Mouse (Mus musculus) liver, embryonic 12.5 days (tissue): ENCODE measurements around the gene Slc5a11. TPM values are rescaled to one million over a fixed set of nuclear protein-coding genes. Genes with fewer than 3 reads are reported as not detected.

Experiments
- ATAC-seq: fragments of 200-750 bp; cut with Nextera tagmentation; 2 replicates; pipeline ENCODE4 v1.8.0; 2017; ENCODE audit warnings: moderate number of reproducible peaks, mild to moderate bottlenecking, moderate library complexity
- H3K27ac ChIP-seq: fragments of 300-500 bp; sonication (generic); 2 replicates; pipeline ENCODE4 v1.5.1; 2016; ENCODE audit warnings: mild to moderate bottlenecking
- H3K27me3 ChIP-seq: fragments of 300-500 bp; sonication (generic); replicated peaks from 2 replicates; pipeline ENCODE4 v1.6.1; 2016; ENCODE audit warnings: mild to moderate bottlenecking, moderate library complexity
- H3K36me3 ChIP-seq: fragments of 300-500 bp; sonication (generic); 2 replicates; pipeline ENCODE4 v1.6.1; 2016; ENCODE audit warnings: mild to moderate bottlenecking, moderate library complexity
- H3K4me1 ChIP-seq: fragments of 300-500 bp; sonication (generic); 2 replicates; pipeline ENCODE4 v1.6.1; 2016
- H3K4me2 ChIP-seq: fragments of 300-500 bp; sonication (generic); 2 replicates; pipeline ENCODE4 v1.6.1; 2016; ENCODE audit warnings: mild to moderate bottlenecking, moderate library complexity
- H3K4me3 ChIP-seq: fragments of 300-500 bp; sonication (generic); 2 replicates; pipeline ENCODE4 v1.5.1; 2016; ENCODE audit warnings: mild to moderate bottlenecking, moderate library complexity
- H3K9ac ChIP-seq: fragments of 300-500 bp; sonication (generic); 2 replicates; pipeline ENCODE4 v1.6.1; 2016; ENCODE audit warnings: mild to moderate bottlenecking, moderate library complexity
- H3K9me3 ChIP-seq: fragments of 300-500 bp; sonication (generic); replicated peaks from 2 replicates; pipeline ENCODE4 v1.6.1; 2016; ENCODE audit warnings: mild to moderate bottlenecking, moderate library complexity
- WGBS: fragments of 180-500 bp; shearing (Covaris S2); methylation state at CpG from one replicate; pipeline ENCODE4 v1.1.7; 2016; ENCODE audit not compliant: insufficient replicate concordance; 5-methylcytosine and 5-hydroxymethylcytosine counted together
- polyA plus RNA-seq: library from polyadenylated mRNA; unstranded; fragments of >200 nt; fragmentation: Nextera tagmentation; extraction: Ambion mirVana; gene quantifications from 2 replicates; pipeline ENCODE4 v1.2.1, GENCODE M21; 2016

Slc5a11 gene
- 0.24 and 0.30 TPM in 2 replicates for polyA plus RNA-seq

GRCm38 (mm10) chr7:123214365-123215075 lies at the start of gene Slc5a11:
TSS of gene Slc5a11 (plus strand) at chr7:123214780.
- WGBS: 34% methylated on average over 8 of the region's 8 CpGs
- Histone ChIP-seq H3K9ac (no peak within 1 kb of the TSS), H3K27me3 (peaks cover 17% of the 10 kb centered on the region; the same call in 1 of the 2 replicates), H3K27ac (no peak within 1 kb of the TSS), H3K36me3 (no peaks in the 10 kb centered on the region), H3K4me2 (no peak within 1 kb of the TSS), H3K4me3 (no peak within 1 kb of the TSS), H3K4me1 (peaks cover 8% of the 10 kb centered on the region; the same call in 1 of the 2 replicates), H3K9me3 (no peaks in the 10 kb centered on the region)
- ATAC-seq: no peak

- no peak overlapping the region for H3K27ac ChIP-seq
- H3K4me3 ChIP-seq: no peak overlapping the region
- no peak overlapping the region for H3K9ac ChIP-seq
- peaks cover 100% of the 10 kb centered on the region for H3K36me3 ChIP-seq
- H3K4me1 ChIP-seq: no peaks in the 10 kb centered on the region
- no peaks in the 10 kb centered on the region for H3K9me3 ChIP-seq
- ATAC-seq: no peak
- H3K4me2 ChIP-seq: no peak overlapping the region
- H3K27me3 ChIP-seq: no peaks in the 10 kb centered on the region
- 77% methylated on average over 2 of the region's 2 CpGs for WGBS
These were observed 47.1 kb upstream of the Slc5a11 start for GRCm38 (mm10) chr7:123167436-123167835.

GRCm38 (mm10) chr7:123169618-123170017 lies 45.0 kb upstream of the Slc5a11 start:
- H3K9me3 ChIP-seq: no peaks in the 10 kb centered on the region
- H3K4me2 ChIP-seq: no peak overlapping the region
- WGBS: 85% methylated on average over 2 of the region's 2 CpGs
- no peak for ATAC-seq
- H3K27ac ChIP-seq: no peak overlapping the region
- H3K4me1 ChIP-seq: no peaks in the 10 kb centered on the region
- H3K9ac ChIP-seq: no peak overlapping the region
- H3K36me3 ChIP-seq: peaks cover 99% of the 10 kb centered on the region
- no peak overlapping the region for H3K4me3 ChIP-seq
- no peaks in the 10 kb centered on the region for H3K27me3 ChIP-seq

DNA sequence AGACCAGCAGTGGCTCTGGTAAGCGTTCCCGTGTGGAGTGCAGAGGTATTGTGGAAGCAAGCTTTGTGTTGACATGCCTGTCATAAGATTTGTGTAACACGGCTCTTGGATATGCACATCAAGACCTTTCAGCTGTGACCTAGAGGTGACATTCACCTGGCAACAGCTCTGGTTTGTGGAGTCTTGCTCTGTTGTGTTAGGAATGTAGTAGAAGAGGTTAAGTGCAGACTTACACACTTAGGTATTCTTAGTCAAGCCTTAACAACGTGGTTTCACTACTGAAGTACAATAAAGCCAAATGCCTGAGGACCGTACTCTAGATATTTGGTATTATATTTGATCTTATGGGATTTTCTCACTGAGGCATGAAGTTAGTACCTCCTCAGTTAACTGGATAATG lies 42.5 kb upstream of the Slc5a11 start:
- H3K27me3 ChIP-seq: no peaks in the 10 kb centered on the region
- no peaks in the 10 kb centered on the region for H3K9me3 ChIP-seq
- H3K27ac ChIP-seq: no peak overlapping the region
- 89% methylated on average over 5 of the region's 5 CpGs for WGBS
- no peaks in the 10 kb centered on the region for H3K4me1 ChIP-seq
- ATAC-seq: no peak
- peaks cover 98% of the 10 kb centered on the region for H3K36me3 ChIP-seq
- H3K4me2 ChIP-seq: no peak overlapping the region
- H3K4me3 ChIP-seq: no peak overlapping the region
- no peak overlapping the region for H3K9ac ChIP-seq

DNA sequence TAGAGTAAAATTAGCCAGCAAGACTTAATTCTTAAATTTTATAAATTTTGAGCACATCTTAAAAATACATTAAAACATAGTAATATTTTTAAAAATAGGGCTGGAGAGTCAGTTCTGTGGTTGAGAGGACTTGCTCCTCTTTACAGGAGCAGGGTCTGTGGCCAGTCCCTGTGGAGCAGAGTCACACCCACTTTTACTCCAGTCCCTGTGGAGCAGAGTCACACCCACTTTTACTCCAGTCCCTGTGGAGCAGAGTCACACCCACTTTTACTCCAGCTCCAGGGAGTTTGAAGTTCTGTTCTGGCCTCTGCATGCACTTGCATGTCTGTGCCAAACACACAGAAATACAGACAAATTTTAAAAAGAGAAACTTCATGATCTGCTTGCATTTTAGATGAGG lies 37.4 kb upstream of the Slc5a11 start:
- Histone ChIP-seq H3K9me3 (no peaks in the 10 kb centered on the region), H3K27me3 (no peaks in the 10 kb centered on the region), H3K27ac (no peak overlapping the region), H3K4me2 (no peak overlapping the region), H3K9ac (no peak overlapping the region), H3K36me3 (peaks cover 93% of the 10 kb centered on the region), H3K4me3 (no peak overlapping the region), H3K4me1 (no peaks in the 10 kb centered on the region)
- no peak for ATAC-seq

GRCm38 (mm10) chr7:123181787-123182701 lies 32.5 kb upstream of the Slc5a11 start:
- no peak overlapping the region for H3K4me3 ChIP-seq
- peaks cover 95% of the 10 kb centered on the region for H3K36me3 ChIP-seq
- no peaks in the 10 kb centered on the region for H3K4me1 ChIP-seq
- no peaks in the 10 kb centered on the region for H3K27me3 ChIP-seq
- ATAC-seq: no peak
- H3K9me3 ChIP-seq: no peaks in the 10 kb centered on the region
- no peak overlapping the region for H3K9ac ChIP-seq
- no peak overlapping the region for H3K27ac ChIP-seq
- 84% methylated on average over 20 of the region's 20 CpGs for WGBS
- H3K4me2 ChIP-seq: no peak overlapping the region

GRCm38 (mm10) chr7:123184891-123185290 lies 29.7 kb upstream of the Slc5a11 start:
- peaks cover 99% of the 10 kb centered on the region for H3K36me3 ChIP-seq
- WGBS: 88% methylated on average over 1 of the region's 1 CpGs
- ATAC-seq: no peak
- H3K4me2 ChIP-seq: no peak overlapping the region
- H3K27me3 ChIP-seq: no peaks in the 10 kb centered on the region
- H3K4me1 ChIP-seq: no peaks in the 10 kb centered on the region
- H3K27ac ChIP-seq: no peak overlapping the region
- no peak overlapping the region for H3K4me3 ChIP-seq
- H3K9me3 ChIP-seq: no peaks in the 10 kb centered on the region
- H3K9ac ChIP-seq: no peak overlapping the region

GRCm38 (mm10) chr7:123186463-123186862 lies 28.1 kb upstream of the Slc5a11 start:
- no peak overlapping the region for H3K9ac ChIP-seq
- no peak overlapping the region for H3K4me2 ChIP-seq
- 81% methylated on average over 6 of the region's 6 CpGs for WGBS
- no peaks in the 10 kb centered on the region for H3K27me3 ChIP-seq
- H3K27ac ChIP-seq: no peak overlapping the region
- H3K4me1 ChIP-seq: no peaks in the 10 kb centered on the region
- ATAC-seq: no peak
- H3K36me3 ChIP-seq: peaks cover 99% of the 10 kb centered on the region
- H3K9me3 ChIP-seq: no peaks in the 10 kb centered on the region
- H3K4me3 ChIP-seq: no peak overlapping the region

DNA sequence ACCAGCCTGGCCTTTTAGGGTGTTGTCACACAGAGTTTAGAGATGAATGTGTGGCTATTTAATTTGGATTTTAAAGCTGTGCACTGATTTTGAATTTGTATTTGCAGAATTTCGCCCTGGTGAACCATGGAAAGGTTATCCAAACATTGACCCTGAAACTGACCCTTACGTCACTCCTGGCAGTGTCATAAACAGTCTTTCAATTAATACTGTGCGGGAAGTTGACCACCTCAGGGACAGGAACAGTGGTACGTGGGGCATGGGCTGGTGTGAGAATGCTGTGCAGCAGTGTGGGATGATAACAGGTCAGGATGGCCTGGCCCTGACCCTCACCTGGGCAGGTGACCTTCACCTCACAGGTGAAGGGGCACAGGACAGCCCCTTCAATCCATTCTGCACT lies 27.3 kb upstream of the Slc5a11 start:
- ATAC-seq: 0 out of 2 replicates have a peak, but pooled peaks have one; percentile 31
- H3K27ac ChIP-seq: no peak overlapping the region

GRCm38 (mm10) chr7:123188462-123188861 lies 26.1 kb upstream of the Slc5a11 start:
- Histone ChIP-seq H3K9ac (no peak overlapping the region), H3K36me3 (peaks cover 99% of the 10 kb centered on the region), H3K4me1 (no peaks in the 10 kb centered on the region), H3K4me3 (no peak overlapping the region), H3K27ac (no peak overlapping the region), H3K9me3 (no peaks in the 10 kb centered on the region), H3K4me2 (no peak overlapping the region), H3K27me3 (no peaks in the 10 kb centered on the region)
- ATAC-seq: no peak
- 86% methylated on average over 3 of the region's 3 CpGs for WGBS

More for the DNA sequence above, 27.3 kb upstream of the Slc5a11 start:
- Histone ChIP-seq H3K27me3 (no peaks in the 10 kb centered on the region), H3K4me1 (no peaks in the 10 kb centered on the region), H3K9me3 (no peaks in the 10 kb centered on the region), H3K4me2 (no peak overlapping the region), H3K9ac (no peak overlapping the region), H3K4me3 (no peak overlapping the region), H3K36me3 (peaks cover 99% of the 10 kb centered on the region)
- 76% methylated on average over 4 of the region's 4 CpGs for WGBS

GRCm38 (mm10) chr7:123189762-123190161 lies 24.8 kb upstream of the Slc5a11 start:
- no peak for ATAC-seq
- Histone ChIP-seq H3K4me1 (no peaks in the 10 kb centered on the region), H3K9ac (no peak overlapping the region), H3K27me3 (no peaks in the 10 kb centered on the region), H3K27ac (no peak overlapping the region), H3K4me2 (no peak overlapping the region), H3K9me3 (no peaks in the 10 kb centered on the region), H3K4me3 (no peak overlapping the region), H3K36me3 (peaks cover 96% of the 10 kb centered on the region)
- 84% methylated on average over 8 of the region's 8 CpGs for WGBS

- H3K9ac ChIP-seq: no peak overlapping the region
- ATAC-seq: no peak
- 81% methylated on average over 5 of the region's 5 CpGs for WGBS
- H3K27me3 ChIP-seq: no peaks in the 10 kb centered on the region
- H3K36me3 ChIP-seq: peaks cover 88% of the 10 kb centered on the region
- H3K4me2 ChIP-seq: no peak overlapping the region
- H3K4me1 ChIP-seq: no peaks in the 10 kb centered on the region
- H3K4me3 ChIP-seq: no peak overlapping the region
- no peak overlapping the region for H3K27ac ChIP-seq
- no peaks in the 10 kb centered on the region for H3K9me3 ChIP-seq
These were observed 22.8 kb upstream of the Slc5a11 start for GRCm38 (mm10) chr7:123191731-123192130.
